In genomic region chr5:117694632-117695031, GRCm38 (mm10) we compare ENCODE assay signal across 21 mouse cellular contexts.
A peak's percentile ranks its signal among the peaks of the same experiment; 100 is the strongest.
DNase-seq lines count a peak whose midpoint lies in the region; ATAC-seq and TF ChIP-seq lines count a peak whose summit lies in the region.
"Had no signal": no experiment of that assay in that cellular context is flagged by ENCODE, and none has a peak within 500 bp of the region (broad histone marks: within the 10 kb centered on the region; RNA-seq: fewer than 3 reads in every experiment).

No protein-coding gene starts in this region.

- no peak for TF ChIP-seq CTCF in intestine, postnatal 0 days (IDR thresholded peaks at IDR 0.05; ENCODE audit: low read depth)

- no peak overlapping the region for H3K9ac ChIP-seq in intestine, embryonic 16.5 days (ENCODE audit: low read depth, low read length)
- no peak overlapping the region for H3K9ac ChIP-seq in intestine, postnatal 0 days (ENCODE audit: low read depth, low read length)
- H3K9ac ChIP-seq in midbrain, embryonic 11.5 days (ENCODE audit: low read length), result no peak overlapping the region
- H3K9ac ChIP-seq: embryonic facial prominence, embryonic 13.5 days; forebrain, embryonic 12.5 days; heart, embryonic 13.5 days had no signal

- H3K4me2 ChIP-seq in intestine, embryonic 16.5 days (ENCODE audit: low read depth, low read length), result no peak overlapping the region
- H3K4me2 ChIP-seq in intestine, postnatal 0 days (replicated peaks; ENCODE audit: low read depth), result no peak overlapping the region
- no peak overlapping the region for H3K4me2 ChIP-seq in midbrain, embryonic 11.5 days
- H3K4me2 ChIP-seq: embryonic facial prominence, embryonic 13.5 days; forebrain, embryonic 12.5 days; heart, embryonic 13.5 days had no signal

- peak; percentile 20 to 56 for DNase-seq in left cerebral cortex, adult 9 months (ENCODE audit: low spot score in 2 of 2)
- no peak for DNase-seq in left cerebral cortex, postnatal 25 days (ENCODE audit: low spot score in 2 of 2)
- DNase-seq in right cerebral cortex, adult 18-20 months, result peak; percentile 28
- no peak for DNase-seq in right cerebral cortex, postnatal 25 days
- DNase-seq in midbrain, embryonic 11.5 days (ENCODE audit: low spot score, missing footprints), result no peak
- DNase-seq: adrenal gland, postnatal 14 days; cerebellum, adult 18-20 months; cerebellum, adult 9-11 months; cerebellum, postnatal 36 days; gastrocnemius, postnatal 36 days; heart, adult 11 months; heart, postnatal 36 days had no signal

- 0 out of 2 replicates have a peak, but pooled peaks cover 3% of the 10 kb centered on the region for H3K4me1 ChIP-seq in intestine, embryonic 16.5 days (ENCODE audit: control insufficient read depth, insufficient read depth, low read length)
- no peaks in the 10 kb centered on the region for H3K4me1 ChIP-seq in intestine, postnatal 0 days (replicated peaks; ENCODE audit: control insufficient read depth, insufficient read depth, low read length)
- H3K4me1 ChIP-seq in midbrain, embryonic 11.5 days (ENCODE audit: control insufficient read depth, insufficient read depth, low read length), result peaks cover 6% of the 10 kb centered on the region
- H3K4me1 ChIP-seq: heart, embryonic 13.5 days had no signal

- intact Hi-C loops in left cerebral cortex, postnatal 25 days (cut with DNase I), result loop anchor here (5.0 to 10.0 kb wide), 3 partner anchors 98 to 220 kb away; no protein-coding TSS in a partner anchor

- no peak overlapping the region for H3K4me3 ChIP-seq in intestine, embryonic 16.5 days (ENCODE audit: low read length)
- no peak overlapping the region for H3K4me3 ChIP-seq in intestine, postnatal 0 days (ENCODE audit: low read depth, low read length)
- H3K4me3 ChIP-seq in midbrain, embryonic 11.5 days (ENCODE audit: low read depth, low read length), result no peak overlapping the region
- H3K4me3 ChIP-seq: embryonic facial prominence, embryonic 13.5 days; forebrain, embryonic 12.5 days; heart, embryonic 13.5 days had no signal

- no peaks in the 10 kb centered on the region for H3K27me3 ChIP-seq in intestine, embryonic 16.5 days (replicated peaks; ENCODE audit: control insufficient read depth, insufficient read depth, low read length)
- no peaks in the 10 kb centered on the region for H3K27me3 ChIP-seq in intestine, postnatal 0 days (replicated peaks; ENCODE audit: control insufficient read depth, insufficient read depth, low read length)
- H3K27me3 ChIP-seq in midbrain, embryonic 11.5 days (ENCODE audit: control insufficient read depth, insufficient read depth, low read length), result no peaks in the 10 kb centered on the region
- H3K27me3 ChIP-seq: CH12.LX; embryonic facial prominence, embryonic 13.5 days; forebrain, embryonic 12.5 days had no signal

- H3K36me3 ChIP-seq in intestine, embryonic 16.5 days (ENCODE audit: control insufficient read depth, insufficient read depth, low read length), result no peaks in the 10 kb centered on the region
- H3K36me3 ChIP-seq in intestine, postnatal 0 days (ENCODE audit: control insufficient read depth, insufficient read depth), result no peaks in the 10 kb centered on the region
- no peaks in the 10 kb centered on the region for H3K36me3 ChIP-seq in midbrain, embryonic 11.5 days (ENCODE audit: control insufficient read depth, insufficient read depth, low read length)
- H3K36me3 ChIP-seq: embryonic facial prominence, embryonic 13.5 days; forebrain, embryonic 12.5 days; heart, embryonic 13.5 days had no signal

- ATAC-seq in intestine, embryonic 16.5 days, result no peak
- ATAC-seq in intestine, postnatal 0 days, result no peak
- no peak for ATAC-seq in midbrain, embryonic 11.5 days (ENCODE audit: low FRiP score)
- ATAC-seq: activated CD4-positive, CD25-positive, alpha-beta regulatory T cell, adult 4 months; forebrain, embryonic 16.5 days; Patski had no signal

- WGBS in intestine, embryonic 16.5 days, result 41% methylated on average over 11 of the region's 11 CpGs
- WGBS in intestine, postnatal 0 days, result 38% methylated on average over 11 of the region's 11 CpGs
- 75% methylated on average over 11 of the region's 11 CpGs for WGBS in midbrain, embryonic 11.5 days

- H3K27ac ChIP-seq in intestine, embryonic 16.5 days (ENCODE audit: low read length), result peak overlapping the region; percentile 19; the same call in 1 of the 2 replicates
- H3K27ac ChIP-seq in intestine, postnatal 0 days (ENCODE audit: low read depth, low read length), result no peak overlapping the region
- H3K27ac ChIP-seq in midbrain, embryonic 11.5 days (ENCODE audit: low read depth, low read length), result no peak overlapping the region
- H3K27ac ChIP-seq: embryonic facial prominence, embryonic 13.5 days; forebrain, embryonic 12.5 days; heart, embryonic 13.5 days had no signal

- no peaks in the 10 kb centered on the region for H3K9me3 ChIP-seq in intestine, embryonic 16.5 days (ENCODE audit: control insufficient read depth, low read length)
- no peaks in the 10 kb centered on the region for H3K9me3 ChIP-seq in intestine, postnatal 0 days (ENCODE audit: control insufficient read depth)
- H3K9me3 ChIP-seq in midbrain, embryonic 11.5 days (ENCODE audit: control insufficient read depth, low read length), result no peaks in the 10 kb centered on the region
- H3K9me3 ChIP-seq: embryonic facial prominence, embryonic 13.5 days; forebrain, embryonic 12.5 days; heart, embryonic 13.5 days had no signal

Comparison
In these comparisons a context has a peak if more than half of its experiments do, and no peak if none do; other contexts are left out.
1. DNase-seq: peak in left cerebral cortex, adult 9 months (2 of 2) and right cerebral cortex, adult 18-20 months (single experiment); none in left cerebral cortex, postnatal 25 days (0 of 2), right cerebral cortex, postnatal 25 days (single experiment) and midbrain, embryonic 11.5 days (single experiment).